Mouse (Mus musculus) mouse embryonic stem cell (cell line): ENCODE results near the gene Jak2.

ENCODE experiments used
- in situ Hi-C, 2 experiments: fragments of 300-500 bp; cut with MboI; formaldehyde crosslinking; loops; 1 replicate in 1 of 2; 3 replicates in 1 of 2; pipeline ENCODE4 v1.14.3; 2019 to 2020; ENCODE audit warnings: low sequenced_read_pairs in 2 of 2, low pct_unique_long_range_greater_than_20kb in 1 of 2, mixed read lengths in 1 of 2; ENCODE audit not compliant: unreplicated experiment in 1 of 2

Jak2 gene

DNA sequence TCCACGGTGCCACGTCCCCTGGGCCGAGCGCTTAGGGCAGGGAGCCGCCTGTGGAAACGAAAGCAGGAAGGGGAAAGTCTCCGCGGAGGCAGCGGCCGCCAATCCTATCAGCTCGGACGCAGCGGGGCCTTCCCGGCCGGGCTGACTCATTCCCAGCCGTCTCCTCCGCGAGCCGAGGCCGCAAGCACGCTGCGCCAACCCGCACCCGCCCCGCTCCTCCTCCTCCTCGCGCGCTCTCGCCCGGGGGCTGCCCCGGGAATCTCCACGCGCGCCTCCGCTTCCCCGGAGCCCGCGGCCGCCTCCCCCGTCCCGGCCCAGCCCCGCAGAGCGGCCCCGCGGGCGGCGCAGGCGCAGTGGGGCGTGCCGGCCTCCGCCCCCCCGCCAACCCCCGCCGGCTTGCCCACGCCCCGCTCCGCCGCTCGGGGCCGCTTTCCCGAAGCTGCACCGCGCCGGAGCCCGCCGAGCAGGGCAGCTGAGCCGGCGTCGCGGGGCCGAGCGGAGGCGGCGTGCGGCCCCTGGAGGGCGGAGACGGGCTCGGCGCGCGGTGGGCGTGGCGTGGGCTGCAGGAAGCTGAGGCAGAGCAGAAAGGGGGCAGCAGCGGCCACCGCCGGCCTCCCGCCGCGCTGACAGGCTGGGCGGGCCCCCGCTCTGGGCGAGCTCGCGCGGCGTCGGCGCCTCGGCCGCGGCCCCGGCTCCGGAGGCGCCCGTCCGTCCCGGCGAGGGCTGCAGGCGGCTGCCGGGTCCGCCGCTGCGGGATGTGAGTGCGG is at the start of gene Jak2:
Gene Jak2, plus strand, starts transcription at position 638 of the 767 bp plus-strand sequence.
- in situ Hi-C loops: loop anchor here in 1 of 2 experiments (10.0 kb wide), 1 partner anchor 187 kb away; no protein-coding TSS in a partner anchor

DNA sequence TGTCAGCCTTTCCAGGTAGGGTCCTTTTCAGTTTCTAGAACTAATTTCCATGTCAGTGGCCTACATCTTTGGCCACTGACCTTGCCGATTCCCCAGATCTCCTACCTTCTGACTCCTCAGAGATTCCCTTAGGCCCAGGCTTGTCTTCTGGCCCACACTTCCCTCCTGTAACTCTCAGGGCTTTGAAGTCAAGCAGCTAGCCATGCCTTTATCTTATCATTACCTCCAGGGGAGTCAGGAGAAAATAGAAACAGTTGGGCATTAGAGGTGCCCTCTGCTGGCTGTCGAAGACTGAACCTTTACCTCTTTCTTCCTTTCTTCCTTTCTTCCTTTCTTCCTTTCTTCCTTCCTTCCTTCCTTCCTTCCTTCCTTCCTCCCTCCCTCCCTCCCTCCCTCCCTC is 48.3 kb upstream of the Jak2 start:
- in situ Hi-C loops: no loop called here

- in situ Hi-C loops: no loop called here
These were observed 47.0 kb upstream of the Jak2 start for GRCm38 (mm10) chr19:29204583-29204982.

DNA sequence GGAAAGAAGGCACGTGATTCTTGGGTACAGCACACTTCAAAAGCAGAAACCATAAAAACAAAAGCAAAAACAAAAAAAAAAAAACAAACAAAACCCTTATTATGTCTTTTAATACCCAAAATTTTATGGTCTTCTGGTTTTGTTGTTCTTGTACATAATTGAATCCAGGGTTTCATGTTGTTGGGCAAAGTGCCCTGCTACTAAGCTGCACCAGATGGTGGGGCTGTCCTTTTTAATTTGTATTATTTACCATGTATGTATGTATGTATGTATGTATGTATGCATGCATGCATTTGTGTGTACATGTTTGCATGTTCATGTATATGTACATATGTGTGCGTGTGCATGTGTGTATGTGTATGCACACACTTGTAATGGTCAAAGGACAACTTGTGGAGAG is 46.4 kb upstream of the Jak2 start:
- in situ Hi-C loops: no loop called here

DNA sequence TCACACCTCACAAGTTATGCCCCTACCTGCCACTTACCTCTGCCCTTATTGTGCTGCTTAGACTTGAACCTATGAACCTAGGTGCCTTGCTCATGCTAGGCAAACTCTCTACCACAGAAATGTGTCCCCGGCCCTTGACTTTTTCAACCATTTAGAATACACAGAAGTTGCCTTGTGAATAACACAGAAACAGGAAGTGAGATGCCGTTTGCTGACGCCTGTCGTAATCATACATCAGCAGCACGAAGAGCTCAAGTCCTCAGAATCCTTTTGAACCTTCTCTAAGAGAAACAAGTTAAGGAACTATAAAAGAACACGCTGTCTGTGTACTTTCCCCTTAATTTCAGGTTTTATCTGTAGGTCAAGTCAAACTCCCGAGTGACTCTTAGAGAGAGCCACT is 41.7 kb upstream of the Jak2 start:
- in situ Hi-C loops: no loop called here

- in situ Hi-C loops: no loop called here
These were observed 41.3 kb upstream of the Jak2 start for GRCm38 (mm10) chr19:29210319-29210718.

GRCm38 (mm10) chr19:29215811-29216509 is 35.7 kb upstream of the Jak2 start:
- in situ Hi-C loops: no loop called here

DNA sequence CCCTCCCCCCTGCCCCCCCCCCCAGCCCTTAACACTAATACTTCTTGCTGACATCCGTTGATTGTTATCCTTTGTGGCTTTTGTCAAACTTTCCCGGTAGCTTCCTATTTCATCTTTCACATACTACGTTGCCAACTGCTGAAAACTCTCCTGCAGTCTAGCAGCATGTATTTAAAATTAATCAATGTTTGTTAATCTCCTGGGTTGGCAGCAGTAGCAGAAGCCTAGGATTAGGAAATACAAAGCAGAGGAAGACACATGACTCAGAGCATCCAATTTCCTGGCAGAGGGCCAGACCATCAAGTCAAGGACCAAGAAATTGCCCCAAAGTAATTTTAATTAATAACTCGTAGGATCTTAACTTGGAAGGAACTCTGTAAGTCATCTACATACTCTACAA is 29.8 kb upstream of the Jak2 start:
- in situ Hi-C loops: no loop called here

GRCm38 (mm10) chr19:29224968-29225367 is 26.7 kb upstream of the Jak2 start:
- in situ Hi-C loops: no loop called here

GRCm38 (mm10) chr19:29226996-29227395 is 24.6 kb upstream of the Jak2 start:
- in situ Hi-C loops: no loop called here

DNA sequence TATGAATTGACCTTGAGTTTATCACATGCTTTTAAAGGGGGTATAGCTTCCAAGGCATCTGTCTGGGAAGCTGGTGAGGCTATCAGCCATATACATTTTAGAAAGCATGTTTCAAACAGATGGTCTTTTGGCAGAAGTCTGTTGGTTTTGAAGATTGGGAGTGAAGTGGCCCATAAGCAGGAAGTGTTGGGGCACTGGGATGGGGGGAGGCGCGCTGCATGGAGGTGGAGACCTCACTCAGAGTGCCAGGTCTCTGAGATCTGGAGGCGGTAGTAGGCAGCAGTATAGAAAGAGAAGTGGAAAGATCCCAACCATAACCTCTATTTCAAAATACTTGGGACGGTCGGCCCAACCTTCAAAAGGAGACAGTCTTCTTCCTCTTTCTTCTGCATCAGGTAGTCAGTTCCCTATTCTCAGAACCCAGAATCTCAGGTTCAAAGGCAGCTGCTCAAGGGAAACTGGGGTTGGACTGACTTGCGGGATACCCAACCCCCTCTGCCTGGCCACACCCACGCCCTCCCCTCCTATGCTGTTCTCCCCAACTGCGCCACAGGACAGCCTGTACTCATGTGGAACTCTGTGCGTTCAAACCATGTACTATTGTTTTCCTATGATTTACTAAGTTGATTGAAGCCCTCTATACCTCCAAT is 23.6 kb upstream of the Jak2 start:
- in situ Hi-C loops: no loop called here

DNA sequence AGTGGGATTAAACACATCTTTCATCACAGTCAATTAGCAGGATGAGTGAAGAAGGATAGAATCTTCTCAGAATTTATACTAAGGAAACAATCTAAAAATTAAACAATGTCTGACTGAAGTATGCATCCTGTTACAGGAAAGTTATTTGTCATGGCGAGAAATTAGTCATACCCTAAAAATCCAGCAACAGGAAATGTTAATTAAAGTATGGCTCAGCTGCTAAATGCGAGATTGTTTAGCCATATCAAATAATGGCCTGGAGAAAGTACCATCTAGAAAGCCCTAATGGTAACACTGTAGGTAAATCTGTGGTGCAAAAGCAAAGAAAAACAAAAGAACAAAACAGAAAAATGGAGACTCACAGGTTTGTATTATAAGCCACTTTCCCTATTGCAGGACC is 22.6 kb upstream of the Jak2 start:
- in situ Hi-C loops: no loop called here

DNA sequence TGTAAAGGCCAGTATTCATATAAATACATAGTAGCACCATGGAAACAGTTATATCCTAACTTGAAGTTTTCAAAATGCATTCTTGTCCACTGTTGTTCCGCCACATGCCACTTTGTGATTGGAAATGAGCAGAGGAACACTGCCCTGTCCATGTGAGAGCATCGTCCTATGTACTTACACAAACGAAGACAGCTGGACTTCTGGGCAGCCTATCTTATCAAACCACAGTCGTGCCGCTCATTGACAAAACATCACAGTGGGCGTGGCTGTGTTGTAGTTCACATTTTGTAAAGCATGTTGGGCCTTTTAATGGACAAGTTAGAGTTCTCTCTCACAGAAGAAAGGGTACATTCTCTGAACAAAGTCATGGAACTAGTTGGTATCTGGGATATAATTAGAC is 18.9 kb upstream of the Jak2 start:
- in situ Hi-C loops: no loop called here

DNA sequence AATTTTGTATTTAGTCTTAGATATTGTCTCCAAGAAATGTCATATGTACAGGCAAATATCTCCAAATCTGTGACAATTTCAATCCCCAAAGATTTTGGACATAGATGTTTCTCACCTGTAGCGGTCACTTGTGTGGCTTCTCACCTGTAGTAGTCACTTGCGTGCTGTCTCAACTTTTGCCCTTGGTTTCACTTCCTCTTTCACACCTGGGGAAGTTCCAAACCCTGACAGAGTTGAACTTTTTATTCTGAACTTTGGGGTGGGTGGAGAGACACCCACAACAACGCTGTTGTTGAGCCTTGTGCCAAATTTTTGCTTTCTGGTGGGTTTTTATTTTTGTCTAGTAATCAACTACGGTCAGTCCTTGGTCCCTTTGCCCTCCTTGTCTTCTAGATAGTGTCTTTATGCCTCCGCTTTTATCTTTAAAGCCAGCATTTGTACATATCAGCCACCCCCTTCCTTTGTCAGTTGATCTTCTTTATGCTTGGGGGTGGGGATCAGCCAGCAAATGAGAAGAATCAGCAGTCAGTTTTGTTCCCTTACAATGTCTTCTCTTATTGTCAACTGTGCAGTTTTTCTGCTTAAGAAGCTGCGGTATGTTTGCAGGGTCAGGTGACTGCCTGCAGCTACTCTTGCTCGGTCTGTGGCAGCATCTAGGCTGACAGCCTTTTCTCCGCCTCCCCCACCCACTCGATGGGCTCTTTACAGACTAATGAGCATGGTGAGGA is 14.8 kb upstream of the Jak2 start:
- in situ Hi-C loops: no loop called here

DNA sequence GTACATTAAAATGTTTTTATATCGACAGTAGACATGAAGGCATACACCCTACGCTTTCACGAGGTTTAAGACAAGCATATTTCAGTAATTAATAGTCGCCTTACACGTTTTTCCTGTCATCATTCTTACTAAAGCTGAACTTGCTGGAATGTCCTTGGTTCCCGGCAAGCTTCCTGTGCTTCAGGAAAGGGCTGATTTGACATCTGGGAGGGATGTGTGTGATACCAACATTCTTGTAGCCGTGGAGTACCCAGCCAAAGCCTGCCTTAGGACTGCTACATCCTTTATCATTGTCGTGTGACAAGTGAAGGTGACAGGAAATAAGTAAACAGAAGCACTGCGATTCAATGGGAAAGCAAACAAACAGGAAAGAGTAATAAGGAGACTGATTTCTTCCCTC is 13.5 kb upstream of the Jak2 start:
- in situ Hi-C loops: no loop called here

DNA sequence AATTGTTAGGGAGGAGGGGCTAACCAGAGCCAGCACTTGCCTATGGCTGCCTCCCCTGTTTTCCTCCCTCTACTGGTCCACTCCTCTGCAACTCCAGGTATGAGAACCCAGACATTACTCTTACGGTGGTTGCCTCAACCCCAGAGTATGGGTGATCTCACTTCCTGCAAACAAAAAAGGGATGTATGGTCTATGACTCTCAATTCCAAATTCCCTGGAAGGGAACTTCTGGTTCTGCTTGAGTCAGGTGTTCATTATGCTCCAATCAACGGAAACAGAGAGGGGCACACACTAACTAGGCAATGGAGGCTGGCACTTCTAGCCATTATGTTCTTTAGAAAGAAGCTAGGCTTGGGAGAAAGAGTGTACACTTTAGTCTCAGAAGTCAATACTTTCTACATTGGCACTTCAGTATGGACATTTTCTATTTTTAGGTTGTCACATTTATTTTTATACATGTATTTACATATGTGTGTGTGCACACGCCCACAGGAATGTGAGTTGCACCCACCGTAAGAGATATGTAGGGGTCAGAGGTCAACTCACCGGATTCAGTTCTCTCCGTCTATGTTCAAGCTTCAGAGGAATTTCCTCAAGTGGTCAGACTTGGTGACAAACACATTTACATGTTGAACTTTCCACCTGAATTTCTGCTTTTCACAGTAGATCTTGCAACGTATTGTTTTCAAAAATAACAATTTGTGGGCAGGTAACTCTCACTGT is 12.0 kb upstream of the Jak2 start:
- in situ Hi-C loops: no loop called here

DNA sequence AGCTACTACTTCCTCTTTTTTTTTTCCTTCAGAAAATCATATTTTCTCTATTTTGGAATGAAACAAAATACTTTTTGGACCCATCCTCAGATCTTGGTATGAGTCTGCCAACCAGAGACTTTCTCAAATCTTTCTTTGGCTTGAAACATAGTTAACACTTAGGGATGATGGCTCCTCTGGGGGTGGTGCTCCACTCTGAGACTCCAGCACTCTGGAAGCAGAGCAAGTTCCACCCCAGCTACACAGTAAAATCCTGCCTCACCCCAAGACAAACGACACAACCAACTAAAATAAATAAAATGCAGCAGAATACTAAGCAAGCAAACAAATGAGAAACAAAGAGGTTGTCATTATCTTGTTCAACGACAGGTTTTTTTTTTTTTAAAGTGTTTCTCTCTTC is 11.0 kb upstream of the Jak2 start:
- in situ Hi-C loops: no loop called here

GRCm38 (mm10) chr19:29241581-29241980 is 10.0 kb upstream of the Jak2 start:
- in situ Hi-C loops: no loop called here
